Mouse (Mus musculus) kidney, adult 2 months (tissue): ENCODE data around the gene Hormad2.

ENCODE experiments used
- CTCF ChIP-seq: fragments of 200-500 bp; conservative IDR thresholded peaks from 2 replicates; pipeline ENCODE4 v1.5.1; 2011; ENCODE audit warnings: low read depth, mild to moderate bottlenecking, control low read depth, low read length, moderate library complexity, mixed read lengths; ENCODE audit not compliant: insufficient read depth, insufficient read length
- POLR2A ChIP-seq: fragments of 200-500 bp; IDR thresholded peaks from one replicate; pipeline ENCODE4 v1.6.1; 2011; ENCODE audit warnings: low read depth, low read length, control low read depth

GRCm38 (mm10) chr11:4423818-4424217, 17.1 kb downstream of the Hormad2 start:
- TF ChIP-seq CTCF (no peak), POLR2A (no peak)
